25 mouse cellular contexts compared by ENCODE assay signal in the genomic region with DNA sequence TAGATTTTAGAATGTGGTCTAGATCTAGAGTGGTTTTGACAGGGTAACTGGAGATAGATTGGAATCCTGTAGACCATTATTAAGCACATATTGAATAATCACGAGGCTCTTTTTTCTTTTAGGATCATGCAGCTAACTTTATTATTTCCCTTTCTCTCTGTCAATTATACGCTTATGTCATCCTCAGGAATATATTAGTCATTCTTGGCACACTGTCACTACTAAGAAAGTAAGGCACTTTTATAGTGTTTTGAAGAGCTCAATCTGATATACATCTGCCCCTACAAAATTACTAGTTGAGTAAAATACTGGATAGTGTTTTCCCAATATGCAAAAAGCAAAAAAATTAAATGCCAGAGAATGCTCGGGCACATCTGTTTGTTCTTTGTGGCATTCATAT. TPM values are rescaled to one million over a fixed set of nuclear protein-coding genes. Genes with fewer than 3 reads are reported as not detected.
DNase-seq lines count a peak whose midpoint lies in the region; ATAC-seq and TF ChIP-seq lines count a peak whose summit lies in the region.
"Had no signal": no experiment of that assay in that cellular context is flagged by ENCODE, and none has a peak within 500 bp of the region (broad histone marks: within the 10 kb centered on the region; RNA-seq: fewer than 3 reads in every experiment).

No protein-coding gene starts in this region.

- no peaks in the 10 kb centered on the region for H3K27me3 ChIP-seq in limb, embryonic 14.5 days (ENCODE audit: control insufficient read depth, insufficient read depth, low read length)
- H3K27me3 ChIP-seq in limb, embryonic 10.5 days (ENCODE audit: low read depth, poor library complexity, severe bottlenecking), result no peaks in the 10 kb centered on the region
- H3K27me3 ChIP-seq: CH12.LX; embryonic facial prominence, embryonic 13.5 days; embryonic facial prominence, embryonic 15.5 days; forebrain, embryonic 12.5 days had no signal

- H3K36me3 ChIP-seq in limb, embryonic 14.5 days (ENCODE audit: control insufficient read depth, insufficient read depth, low read length), result no peaks in the 10 kb centered on the region
- H3K36me3 ChIP-seq in limb, embryonic 10.5 days, result no peaks in the 10 kb centered on the region
- H3K36me3 ChIP-seq: embryonic facial prominence, embryonic 13.5 days; embryonic facial prominence, embryonic 15.5 days; forebrain, embryonic 10.5 days; forebrain, embryonic 12.5 days; G1E had no signal

- H3K4me1 ChIP-seq in limb, embryonic 14.5 days (ENCODE audit: control insufficient read depth, insufficient read depth, low read length), result peaks cover 8% of the 10 kb centered on the region
- H3K4me1 ChIP-seq in limb, embryonic 10.5 days, result no peaks in the 10 kb centered on the region
- H3K4me1 ChIP-seq: forebrain, embryonic 10.5 days; forebrain, embryonic 12.5 days had no signal

- H3K4me3 ChIP-seq in limb, embryonic 14.5 days (replicated peaks; ENCODE audit: low read length), result no peak overlapping the region
- H3K4me3 ChIP-seq in limb, embryonic 10.5 days, result no peak overlapping the region
- H3K4me3 ChIP-seq: embryonic facial prominence, embryonic 13.5 days; embryonic facial prominence, embryonic 15.5 days; erythroblast, embryonic 14.5 days; forebrain, embryonic 10.5 days; forebrain, embryonic 12.5 days had no signal

- no peak for TF ChIP-seq POLR2A in limb, embryonic 14.5 days (IDR thresholded peaks at IDR 0.05; ENCODE audit: borderline replicate concordance, extremely low read depth, insufficient read depth, insufficient read length)

- DNase-seq in limb, embryonic 14.5 days (ENCODE audit: low spot score), result peak; percentile 25
- no peak for DNase-seq in limb, embryonic 10.5 days (ENCODE audit: low spot score)
- DNase-seq in NIH3T3 (ENCODE audit: low read depth), result peak; percentile 54
- DNase-seq in cerebellum, postnatal 36 days, result no peak
- DNase-seq: adrenal gland, adult 2 months; adrenal gland, postnatal 10 days; adrenal gland, postnatal 25 days; cerebellum, adult 11 months; cerebellum, adult 18-20 months; cerebellum, adult 8-10 months; cerebellum, postnatal 10 days; cerebellum, postnatal 25 days; embryo, embryonic 11 days had no signal

- no peaks in the 10 kb centered on the region for H3K9me3 ChIP-seq in limb, embryonic 14.5 days (ENCODE audit: control insufficient read depth, low read length)
- H3K9me3 ChIP-seq in limb, embryonic 10.5 days (replicated peaks), result no peaks in the 10 kb centered on the region
- H3K9me3 ChIP-seq: embryonic facial prominence, embryonic 13.5 days; embryonic facial prominence, embryonic 15.5 days; forebrain, embryonic 10.5 days; forebrain, embryonic 12.5 days; G1E had no signal

- no peak overlapping the region for H3K4me2 ChIP-seq in limb, embryonic 14.5 days (replicated peaks; ENCODE audit: low read depth, low read length, severe bottlenecking)
- H3K4me2 ChIP-seq: embryonic facial prominence, embryonic 13.5 days; embryonic facial prominence, embryonic 15.5 days; forebrain, embryonic 12.5 days had no signal

- ATAC-seq in limb, embryonic 14.5 days (ENCODE audit: low FRiP score, low read depth), result no peak
- ATAC-seq in megakaryocyte, adult 5-6 weeks (ENCODE audit: poor library complexity, severe bottlenecking), result no peak
- ATAC-seq: CD4-positive, CD25-positive, alpha-beta regulatory T cell, adult 4 months; forebrain, embryonic 14.5 days; forebrain, embryonic 16.5 days had no signal

- H3K9ac ChIP-seq in limb, embryonic 14.5 days (ENCODE audit: low read depth, low read length, severe bottlenecking), result no peak overlapping the region
- H3K9ac ChIP-seq: embryonic facial prominence, embryonic 13.5 days; embryonic facial prominence, embryonic 15.5 days; forebrain, embryonic 12.5 days had no signal

- H3K27ac ChIP-seq in limb, embryonic 14.5 days (replicated peaks; ENCODE audit: low read depth, low read length), result no peak overlapping the region
- no peak overlapping the region for H3K27ac ChIP-seq in limb, embryonic 10.5 days
- H3K27ac ChIP-seq: embryonic facial prominence, embryonic 13.5 days; embryonic facial prominence, embryonic 15.5 days; forebrain, embryonic 10.5 days; forebrain, embryonic 12.5 days had no signal

- WGBS in limb, embryonic 14.5 days, result 67% methylated on average over 3 of the region's 3 CpGs
- WGBS in limb, embryonic 10.5 days, result 89% methylated on average over 3 of the region's 3 CpGs

RNA-seq across cellular contexts. Expression of a gene that starts 43.6 kb away (rescaled TPM):
- polyA plus RNA-seq in limb, embryonic 14.5 days (2012; rRNA removed), result 42.0 and 51.6 TPM in 2 replicates
- 29.3 and 31.3 TPM in 2 replicates for polyA plus RNA-seq in limb, embryonic 14.5 days (2014; fragmentation: Nextera tagmentation; extraction: Ambion mirVana)
- 0.18 and 1.2 TPM in 2 replicates for polyA plus RNA-seq in limb, embryonic 10.5 days (2016; fragmentation: Nextera tagmentation; extraction: Ambion mirVana)
- not detected in 2 replicates for total RNA-seq in megakaryocyte, adult 5-6 weeks (2015)
- not detected in 2 replicates for total RNA-seq in megakaryocyte, adult 5-6 weeks (2017)
- total RNA-seq: adrenal gland, postnatal 4 days; CH12.LX had no signal
- polyA plus RNA-seq: CD4-positive, CD25-positive, alpha-beta regulatory T cell, adult 4 months; erythroblast, embryonic 14.5 days; G1E had no signal

Comparison
In these comparisons a context has a peak if more than half of its experiments do, and no peak if none do; other contexts are left out.
1. DNase-seq: peak in limb, embryonic 14.5 days (single experiment) and NIH3T3 (single experiment); none in limb, embryonic 10.5 days (single experiment) and cerebellum, postnatal 36 days (0 of 2).
2. RNA of a gene that starts 43.6 kb away (polyA plus RNA-seq): 29.3 to 51.6 TPM in limb, embryonic 14.5 days; 0.18 to 1.2 TPM in limb, embryonic 10.5 days; every median in the first group is over 10 times any median in the second.